Mouse (Mus musculus) Muller cell, postnatal 12 days (primary cell): ENCODE measurements around the gene Nfe2l3.

ENCODE experiments used
- DNase-seq: peaks from one replicate; pipeline ENCODE4 v3.0.0-alpha.2; 2015; ENCODE audit errors: inconsistent ontology term

Gene Nfe2l3

GRCm38 (mm10) chr6:51485646-51486045 is 53.2 kb downstream of the Nfe2l3 start:
- no peak for DNase-seq

DNA sequence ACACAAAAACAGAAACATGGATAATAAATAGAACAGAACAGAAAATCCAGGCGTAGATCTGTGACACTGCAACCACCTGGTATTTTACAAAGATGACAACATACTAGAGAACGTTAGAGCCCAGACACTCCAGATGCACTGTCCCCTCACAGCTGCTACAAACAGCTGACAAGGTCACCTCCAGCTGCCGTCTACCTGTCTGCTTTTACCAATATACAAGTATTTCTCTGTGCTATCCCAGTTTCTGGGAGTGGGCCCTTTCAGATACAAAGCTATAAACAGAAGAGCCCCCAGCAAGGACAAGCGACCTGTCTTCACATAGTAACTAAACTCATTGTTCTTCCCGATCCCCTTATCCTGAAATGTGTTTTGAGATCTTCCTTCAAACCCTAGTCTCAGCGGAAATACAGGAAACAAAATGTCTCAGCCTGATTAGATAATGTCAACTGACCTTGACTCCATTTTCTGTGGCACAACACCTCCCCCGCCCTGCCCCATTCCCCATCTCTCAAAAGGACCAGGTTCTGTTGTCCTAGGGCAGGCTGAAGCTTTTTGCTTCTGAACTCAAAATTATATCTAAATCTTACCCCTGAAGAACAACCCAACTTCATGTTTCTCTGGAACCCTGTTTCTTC is 53.7 kb downstream of the Nfe2l3 start:
- no peak for DNase-seq

GRCm38 (mm10) chr6:51486731-51487130 is 54.3 kb downstream of the Nfe2l3 start:
- DNase-seq = no peak

- peak; percentile 79 for DNase-seq
Observed at GRCm38 (mm10) chr6:51489787-51490186, 57.3 kb downstream of the Nfe2l3 start.

- DNase-seq = no peak
Observed at GRCm38 (mm10) chr6:51497321-51498111, 65.0 kb downstream of the Nfe2l3 start.

DNA sequence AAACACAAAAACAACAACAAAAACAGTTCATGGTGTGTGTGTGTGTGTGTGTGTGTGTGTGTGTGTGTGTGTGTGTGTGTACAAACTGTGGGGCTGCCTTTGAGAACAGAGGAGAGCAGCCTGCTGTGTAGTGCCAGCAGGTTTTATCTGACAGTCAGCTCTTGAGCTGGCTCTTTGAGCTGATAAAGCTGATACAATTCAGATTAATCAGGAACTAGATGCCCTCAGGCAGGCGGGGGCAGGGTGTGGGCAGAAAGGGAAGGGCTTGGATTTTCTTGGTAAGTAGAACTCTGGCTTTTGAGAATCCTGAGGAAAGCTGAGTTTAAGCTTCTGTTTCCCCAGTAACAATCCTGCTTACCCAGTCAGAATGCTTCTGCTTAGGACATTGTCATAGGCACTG is 73.2 kb downstream of the Nfe2l3 start:
- no peak for DNase-seq

DNA sequence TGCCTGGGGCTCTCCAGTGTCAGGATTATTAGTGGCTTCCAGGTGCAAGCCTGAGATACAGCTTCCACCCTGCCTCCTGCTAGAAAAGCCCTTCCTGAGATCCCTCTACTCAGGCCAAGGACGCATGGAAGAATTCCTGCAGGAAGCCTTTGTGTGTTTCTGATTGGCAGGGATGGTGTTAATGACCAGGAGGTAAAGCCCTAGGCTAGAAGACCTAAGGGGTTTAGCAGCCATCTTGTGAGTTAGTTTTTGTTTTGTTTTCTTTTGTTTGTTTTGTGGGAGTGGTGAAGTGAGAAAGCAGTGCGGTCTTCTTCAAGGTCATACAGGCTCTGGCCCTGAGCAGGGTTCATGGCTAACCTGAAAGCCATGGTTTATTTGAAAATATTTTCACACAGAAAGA is 75.1 kb downstream of the Nfe2l3 start:
- DNase-seq = no peak
